In the genomic region with DNA sequence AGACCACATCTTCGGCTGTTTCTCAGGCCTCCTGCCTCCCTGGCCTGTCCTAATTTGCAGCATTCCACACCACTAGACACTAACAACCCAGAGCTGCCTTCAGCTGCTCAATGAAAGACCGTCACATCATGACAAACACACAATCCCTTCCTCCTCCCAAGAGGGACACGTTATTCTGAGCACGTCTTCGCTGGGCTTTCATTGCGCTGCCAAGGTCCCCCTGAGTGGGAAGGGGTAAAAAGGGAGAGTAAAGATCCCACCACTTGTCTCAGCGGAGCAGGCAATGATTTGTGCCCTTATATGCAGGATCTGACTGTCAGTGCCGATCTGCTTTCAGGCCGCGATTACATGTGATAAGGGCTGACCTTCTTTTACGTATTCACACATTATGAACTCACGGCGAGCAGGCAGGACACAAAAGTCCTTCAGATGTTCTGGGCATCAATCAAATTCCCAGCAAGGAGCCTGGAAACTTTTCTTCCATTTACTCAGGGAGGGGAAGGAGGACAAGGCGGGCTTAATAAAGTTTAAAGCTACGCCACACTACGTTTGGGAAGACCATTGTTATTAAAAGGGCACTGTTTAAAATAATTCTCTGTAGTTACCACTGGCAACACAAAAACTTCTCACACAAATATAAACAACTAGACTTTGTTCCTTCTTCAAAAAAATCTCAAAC, we compare ENCODE assay signal across 10 mouse cellular contexts.
A peak's percentile ranks its signal among the peaks of the same experiment; 100 is the strongest.
DNase-seq lines count a peak whose midpoint lies in the region; ATAC-seq and TF ChIP-seq lines count a peak whose summit lies in the region.
"Had no signal": no experiment of that assay in that cellular context is flagged by ENCODE, and none has a peak within 500 bp of the region (broad histone marks: within the 10 kb centered on the region; RNA-seq: fewer than 3 reads in every experiment).

No protein-coding gene starts in this region.

- no peak overlapping the region for H3K4me3 ChIP-seq in lung, embryonic 14.5 days (ENCODE audit: low read depth, low read length)
- no peak overlapping the region for H3K4me3 ChIP-seq in forebrain, embryonic 11.5 days (ENCODE audit: low read depth, low read length)
- no peak overlapping the region for H3K4me3 ChIP-seq in midbrain, embryonic 11.5 days (ENCODE audit: low read depth, low read length)
- H3K4me3 ChIP-seq in stomach, postnatal 0 days (ENCODE audit: low read depth, low read length) = no peak overlapping the region

- peaks cover 2% of the 10 kb centered on the region; the same call in 1 of the 2 replicates for H3K4me1 ChIP-seq in lung, embryonic 14.5 days (ENCODE audit: insufficient read depth)
- H3K4me1 ChIP-seq in forebrain, embryonic 11.5 days (replicated peaks; ENCODE audit: control insufficient read depth, insufficient read depth, low read length) = peaks cover 15% of the 10 kb centered on the region; the same call in 1 of the 2 replicates
- peaks cover 45% of the 10 kb centered on the region for H3K4me1 ChIP-seq in midbrain, embryonic 11.5 days (ENCODE audit: control insufficient read depth, insufficient read depth, low read length)
- H3K4me1 ChIP-seq in stomach, postnatal 0 days (replicated peaks; ENCODE audit: control insufficient read depth, insufficient read depth) = no peaks in the 10 kb centered on the region

- peak overlapping the region; percentile 20; the same call in 1 of the 2 replicates for H3K4me2 ChIP-seq in lung, embryonic 14.5 days
- peak overlapping the region; percentile 38 for H3K4me2 ChIP-seq in forebrain, embryonic 11.5 days (ENCODE audit: low read depth, low read length, severe bottlenecking)
- H3K4me2 ChIP-seq in midbrain, embryonic 11.5 days = peak overlapping the region; percentile 34
- peak overlapping the region; percentile 23 for H3K4me2 ChIP-seq in stomach, postnatal 0 days (replicated peaks; ENCODE audit: low read depth)

- WGBS in lung, embryonic 14.5 days = 24% methylated on average over 16 of the region's 16 CpGs
- WGBS in forebrain, embryonic 11.5 days = 8% methylated on average over 16 of the region's 16 CpGs
- 8% methylated on average over 16 of the region's 16 CpGs for WGBS in midbrain, embryonic 11.5 days
- 35% methylated on average over 16 of the region's 16 CpGs for WGBS in stomach, postnatal 0 days

- no peak for TF ChIP-seq EP300 in stomach, postnatal 0 days (optimal IDR thresholded peaks at IDR 0.05)

- H3K27ac ChIP-seq in lung, embryonic 14.5 days (ENCODE audit: low read depth) = no peak overlapping the region
- H3K27ac ChIP-seq in forebrain, embryonic 11.5 days (ENCODE audit: low read depth, low read length) = peak overlapping the region; percentile 87
- H3K27ac ChIP-seq in midbrain, embryonic 11.5 days (ENCODE audit: low read depth, low read length) = peak overlapping the region; percentile 72
- no peak overlapping the region for H3K27ac ChIP-seq in stomach, postnatal 0 days (replicated peaks)
- H3K27ac ChIP-seq: liver, embryonic 14.5 days had no signal

- no peaks in the 10 kb centered on the region for H3K9me3 ChIP-seq in lung, embryonic 14.5 days (ENCODE audit: low read depth, low read length)
- no peaks in the 10 kb centered on the region for H3K9me3 ChIP-seq in forebrain, embryonic 11.5 days (ENCODE audit: control insufficient read depth, low read length)
- H3K9me3 ChIP-seq in midbrain, embryonic 11.5 days (ENCODE audit: control insufficient read depth, low read length) = no peaks in the 10 kb centered on the region
- H3K9me3 ChIP-seq in stomach, postnatal 0 days (ENCODE audit: control insufficient read depth, low read length) = no peaks in the 10 kb centered on the region

- TF ChIP-seq CTCF in lung, embryonic 14.5 days (IDR thresholded peaks at IDR 0.05; ENCODE audit: low read depth) = no peak
- no peak for TF ChIP-seq CTCF in stomach, postnatal 0 days (IDR thresholded peaks at IDR 0.05; ENCODE audit: low read depth)

- H3K27me3 ChIP-seq in lung, embryonic 14.5 days (ENCODE audit: insufficient read depth, low read length) = no peaks in the 10 kb centered on the region
- no peaks in the 10 kb centered on the region for H3K27me3 ChIP-seq in forebrain, embryonic 11.5 days (ENCODE audit: control insufficient read depth, insufficient read depth, low read length)
- no peaks in the 10 kb centered on the region for H3K27me3 ChIP-seq in midbrain, embryonic 11.5 days (ENCODE audit: control insufficient read depth, insufficient read depth, low read length)
- no peaks in the 10 kb centered on the region for H3K27me3 ChIP-seq in stomach, postnatal 0 days (ENCODE audit: control insufficient read depth, insufficient read depth, low read length)

- H3K9ac ChIP-seq in lung, embryonic 14.5 days = no peak overlapping the region; the same call in 1 of the 2 replicates
- H3K9ac ChIP-seq in forebrain, embryonic 11.5 days (ENCODE audit: low read length) = no peak overlapping the region
- peak overlapping the region; percentile 33; the same call in 1 of the 2 replicates for H3K9ac ChIP-seq in midbrain, embryonic 11.5 days (ENCODE audit: low read length)
- no peak overlapping the region for H3K9ac ChIP-seq in stomach, postnatal 0 days (ENCODE audit: low read length)
- H3K9ac ChIP-seq: liver, embryonic 14.5 days had no signal

- ATAC-seq in lung, embryonic 14.5 days (ENCODE audit: insufficient read depth) = no peak
- peak; percentile 93 for ATAC-seq in forebrain, embryonic 11.5 days (replicated peaks; ENCODE audit: low FRiP score)
- peak; percentile 92 for ATAC-seq in midbrain, embryonic 11.5 days (ENCODE audit: low FRiP score)
- no peak for ATAC-seq in stomach, postnatal 0 days (ENCODE audit: low FRiP score, low TSS enrichment)

- no peak for DNase-seq in lung, embryonic 14.5 days
- no peak for DNase-seq in lung, postnatal 14 days
- peak; percentile 77 for DNase-seq in forebrain, embryonic 11.5 days (ENCODE audit: low spot score)
- peak; percentile 95 for DNase-seq in midbrain, embryonic 11.5 days (ENCODE audit: low spot score, missing footprints)
- DNase-seq in stomach, postnatal 0 days (ENCODE audit: low spot score) = no peak
- DNase-seq in ovary, postnatal 36 days (ENCODE audit: low spot score) = no peak
- DNase-seq in thymus, adult 18-20 months = no peak
- DNase-seq: kidney, postnatal 10 days; thymus, postnatal 25 days had no signal

- no peaks in the 10 kb centered on the region for H3K36me3 ChIP-seq in lung, embryonic 14.5 days (ENCODE audit: insufficient read depth)
- no peaks in the 10 kb centered on the region for H3K36me3 ChIP-seq in forebrain, embryonic 11.5 days (ENCODE audit: control insufficient read depth, insufficient read depth, low read length)
- H3K36me3 ChIP-seq in midbrain, embryonic 11.5 days (ENCODE audit: control insufficient read depth, insufficient read depth, low read length) = no peaks in the 10 kb centered on the region
- H3K36me3 ChIP-seq in stomach, postnatal 0 days (ENCODE audit: control insufficient read depth, insufficient read depth, low read length) = no peaks in the 10 kb centered on the region

Comparison
In these comparisons a context has a peak if more than half of its experiments do, and no peak if none do; other contexts are left out.
1. ATAC-seq: peak in forebrain, embryonic 11.5 days (single experiment) and midbrain, embryonic 11.5 days (single experiment); none in lung, embryonic 14.5 days (single experiment) and stomach, postnatal 0 days (single experiment).
2. DNase-seq: peak in forebrain, embryonic 11.5 days (single experiment) and midbrain, embryonic 11.5 days (single experiment); none in lung, embryonic 14.5 days (single experiment), lung, postnatal 14 days (single experiment), stomach, postnatal 0 days (single experiment), ovary, postnatal 36 days (single experiment) and thymus, adult 18-20 months (0 of 2).
3. H3K27ac ChIP-seq: peak in forebrain, embryonic 11.5 days (single experiment) and midbrain, embryonic 11.5 days (single experiment); none in lung, embryonic 14.5 days (single experiment) and stomach, postnatal 0 days (single experiment).
4. Peak in every context shown above with its lines, with median percentiles within 50 percentile points of each other: H3K4me2 ChIP-seq.